8 mouse cellular contexts compared by ENCODE assay signal in the genomic region with DNA sequence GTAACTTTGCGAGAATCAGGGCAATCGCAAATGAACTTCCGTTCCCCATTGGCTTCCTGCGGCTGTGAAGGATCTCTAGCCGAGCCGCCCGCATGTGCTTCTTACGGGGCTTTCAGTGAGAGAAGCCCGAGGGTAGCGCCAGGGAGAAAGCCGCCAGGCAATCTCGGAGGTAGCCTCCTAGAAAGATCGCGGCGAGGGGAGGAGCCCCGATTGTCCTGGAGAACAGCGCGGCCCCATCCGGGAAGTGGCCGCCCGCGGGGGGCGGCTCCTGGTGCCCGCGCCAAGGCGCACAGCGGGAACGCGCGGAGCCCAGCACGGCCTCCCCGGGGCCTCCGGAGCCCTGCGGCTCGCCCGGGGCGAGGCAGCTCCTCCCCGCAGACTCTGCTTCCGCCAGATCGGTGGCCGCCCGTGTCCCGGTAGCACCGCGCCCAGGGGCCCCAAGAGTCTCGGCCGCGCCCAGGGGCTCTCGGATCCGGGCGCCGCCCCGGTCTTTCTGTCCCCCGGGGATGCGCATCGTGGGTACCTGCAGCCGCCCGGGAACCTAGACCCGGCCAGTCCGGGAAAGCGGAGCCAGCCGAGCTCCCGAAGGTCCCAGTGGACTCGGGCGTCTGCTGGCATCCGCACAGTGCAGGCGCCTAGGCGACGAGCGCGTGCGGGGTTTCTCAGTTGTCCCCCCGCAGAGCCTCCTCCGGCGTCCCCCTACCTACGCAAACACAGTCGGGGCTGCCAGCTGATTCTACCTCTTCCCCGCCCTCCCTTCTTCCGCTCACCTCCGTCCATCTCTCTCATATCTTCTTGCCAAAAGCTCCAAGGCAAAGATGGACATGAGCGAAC.
A peak's percentile ranks its signal among the peaks of the same experiment; 100 is the strongest.
DNase-seq lines count a peak whose midpoint lies in the region; ATAC-seq lines count a peak whose summit lies in the region.

No protein-coding gene starts in this region.

- peak overlapping the region; percentile 95 for H3K4me2 ChIP-seq in hindbrain, embryonic 13.5 days

- peaks cover 10% of the 10 kb centered on the region for H3K4me1 ChIP-seq in hindbrain, embryonic 13.5 days (replicated peaks)

- no peaks in the 10 kb centered on the region for H3K9me3 ChIP-seq in hindbrain, embryonic 13.5 days

- DNase-seq in Muller cell, postnatal 12 days (ENCODE audit: inconsistent ontology term), result peak; percentile 87
- DNase-seq in cerebellum, adult 9-11 months, result peak; percentile 58
- DNase-seq in frontal cortex, postnatal 14 days (ENCODE audit: low spot score in 2 of 2), result peak; percentile 24 to 48
- DNase-seq in layer of hippocampus, postnatal 25 days (ENCODE audit: extremely low spot score in 1 of 2, low spot score in 1 of 2), result peak; percentile 50 to 56
- DNase-seq in lung, postnatal 14 days, result peak; percentile 81
- peak; percentile 81 for DNase-seq in retina, embryonic 14.5 days (ENCODE audit: low spot score)
- peak; percentile 68 for DNase-seq in thymus, postnatal 36 days

- peak overlapping the region; percentile 93 for H3K27ac ChIP-seq in hindbrain, embryonic 13.5 days

- peak overlapping the region; percentile 89 for H3K9ac ChIP-seq in hindbrain, embryonic 13.5 days

- under 1% methylated on average over 80 of the region's 81 CpGs for WGBS in hindbrain, embryonic 13.5 days

- no peaks in the 10 kb centered on the region for H3K36me3 ChIP-seq in hindbrain, embryonic 13.5 days

- peak; percentile 89 for ATAC-seq in hindbrain, embryonic 13.5 days (ENCODE audit: low FRiP score)

- H3K27me3 ChIP-seq in hindbrain, embryonic 13.5 days, result 0 out of 2 replicates have a peak, but pooled peaks cover 3% of the 10 kb centered on the region

- H3K4me3 ChIP-seq in hindbrain, embryonic 13.5 days, result peak overlapping the region; percentile 79

Comparison
In these comparisons a context has a peak if more than half of its experiments do, and no peak if none do; other contexts are left out.
1. Peak in every context shown above with its lines: DNase-seq, ATAC-seq, H3K4me3 ChIP-seq and H3K27ac ChIP-seq.
2. DNase-seq: peak in every context shown above with its lines; median percentile 87 in Muller cell, postnatal 12 days; 81 in lung, postnatal 14 days; 81 in retina, embryonic 14.5 days; 68 in thymus, postnatal 36 days; 58 in cerebellum, adult 9-11 months; 53 in layer of hippocampus, postnatal 25 days; 36 in frontal cortex, postnatal 14 days.